Mouse (Mus musculus): Measurements from ENCODE around the gene Elavl2. TPM values are rescaled to one million over a fixed set of nuclear protein-coding genes. Genes with fewer than 3 reads are reported as not detected.

Gene Elavl2
- 0.09 TPM for polyA plus RNA-seq (2017; shearing (Covaris generic))

GRCm38 (mm10) chr4:91400423-91400822 lies at the start of gene Elavl2:
Elavl2 (minus strand) TSS chr4:91400785.

All from CD4-positive, CD25-positive, alpha-beta regulatory T cell, adult 9 weeks (primary cell).